Comparison of ENCODE assay signal across 9 mouse cellular contexts in genomic region chr4:43672070-43672469, GRCm38 (mm10). TPM values are rescaled to one million over a fixed set of nuclear protein-coding genes. Genes with fewer than 3 reads are reported as not detected.
A peak's percentile ranks its signal among the peaks of the same experiment; 100 is the strongest.
DNase-seq lines count a peak whose midpoint lies in the region; ATAC-seq and TF ChIP-seq lines count a peak whose summit lies in the region.
"Had no signal": no experiment of that assay in that cellular context is flagged by ENCODE, and none has a peak within 500 bp of the region (broad histone marks: within the 10 kb centered on the region; RNA-seq: fewer than 3 reads in every experiment).

No protein-coding gene starts in this region.

- DNase-seq in A20 (ENCODE audit: low read depth, low spot score): peak; percentile 78
- DNase-seq in adrenal gland, postnatal 14 days: peak; percentile 94
- DNase-seq in embryo, embryonic 11.5 days (ENCODE audit: low read depth, low spot score): peak; percentile 81
- DNase-seq in heart, adult 9 months (ENCODE audit: low spot score in 2 of 2): peak; percentile 78 to 87
- DNase-seq in kidney, postnatal 14 days: peak; percentile 91
- peak; percentile 88 for DNase-seq in liver, postnatal 0 days

- H3K36me3 ChIP-seq in liver, postnatal 0 days (replicated peaks; ENCODE audit: insufficient read depth, low read length): no peaks in the 10 kb centered on the region
- H3K36me3 ChIP-seq in neural tube, embryonic 14.5 days (ENCODE audit: control insufficient read depth, insufficient read depth, low read length): peaks cover 21% of the 10 kb centered on the region
- H3K36me3 ChIP-seq in testis, adult 2 months (ENCODE audit: control insufficient read depth, insufficient read depth, low read length): no peaks in the 10 kb centered on the region; the same call in none of the 2 replicates

- ATAC-seq in liver, postnatal 0 days: no peak
- no peak for ATAC-seq in neural tube, embryonic 14.5 days (ENCODE audit: low read depth)

- H3K9me3 ChIP-seq in liver, postnatal 0 days (ENCODE audit: low read length): no peaks in the 10 kb centered on the region
- no peaks in the 10 kb centered on the region for H3K9me3 ChIP-seq in neural tube, embryonic 14.5 days (ENCODE audit: control insufficient read depth, low read length)

- no peak for TF ChIP-seq POLR2A in testis, adult 2 months (IDR thresholded peaks at IDR 0.05; ENCODE audit: control insufficient read depth, low read depth, low read length)

- TF ChIP-seq CTCF in liver, postnatal 0 days (IDR thresholded peaks at IDR 0.05; ENCODE audit: low read depth): peak; percentile 86
- peak; percentile 53; the same call in 1 of the 2 replicates for TF ChIP-seq CTCF in testis, adult 2 months (IDR thresholded peaks at IDR 0.05; ENCODE audit: control insufficient read depth, insufficient read depth, insufficient replicate concordance, low read depth, low read length)

- H3K27me3 ChIP-seq in liver, postnatal 0 days (ENCODE audit: insufficient read depth, low read length): 0 out of 2 replicates have a peak, but pooled peaks cover 11% of the 10 kb centered on the region
- no peaks in the 10 kb centered on the region for H3K27me3 ChIP-seq in neural tube, embryonic 14.5 days (ENCODE audit: control insufficient read depth, insufficient read depth, low read length)
- H3K27me3 ChIP-seq in testis, adult 2 months (ENCODE audit: control insufficient read depth, insufficient read depth, low read length): no peaks in the 10 kb centered on the region

- H3K4me3 ChIP-seq in liver, postnatal 0 days (ENCODE audit: low read depth, low read length): no peak overlapping the region
- H3K4me3 ChIP-seq in neural tube, embryonic 14.5 days (ENCODE audit: low read depth, low read length): peak overlapping the region; percentile 10; the same call in 1 of the 2 replicates
- H3K4me3 ChIP-seq in testis, adult 2 months (ENCODE audit: control insufficient read depth, low read depth, low read length): no peak overlapping the region

- WGBS in liver, postnatal 0 days (ENCODE audit: insufficient replicate concordance): 10% methylated on average over 2 of the region's 2 CpGs
- WGBS in neural tube, embryonic 14.5 days: 2% methylated on average over 2 of the region's 2 CpGs

- no peak for TF ChIP-seq EP300 in liver, postnatal 0 days (IDR thresholded peaks at IDR 0.05; ENCODE audit: low read depth)

- H3K4me1 ChIP-seq in liver, postnatal 0 days (ENCODE audit: insufficient read depth): peaks cover 10% of the 10 kb centered on the region
- H3K4me1 ChIP-seq in neural tube, embryonic 14.5 days (ENCODE audit: control insufficient read depth, insufficient read depth, low read length): peaks cover 22% of the 10 kb centered on the region
- peaks cover 13% of the 10 kb centered on the region for H3K4me1 ChIP-seq in testis, adult 2 months (ENCODE audit: control insufficient read depth, insufficient read depth, low read length)

- no peak overlapping the region for H3K9ac ChIP-seq in liver, postnatal 0 days (replicated peaks)
- 0 out of 2 replicates have a peak overlapping the region, but pooled peaks have one; percentile 11 for H3K9ac ChIP-seq in neural tube, embryonic 14.5 days (replicated peaks; ENCODE audit: low read depth, low read length)

- no peak overlapping the region for H3K4me2 ChIP-seq in liver, postnatal 0 days (ENCODE audit: low read depth, low read length)
- peak overlapping the region; percentile 93 for H3K4me2 ChIP-seq in neural tube, embryonic 14.5 days (ENCODE audit: low read depth, low read length)

- H3K27ac ChIP-seq in liver, postnatal 0 days (ENCODE audit: low read depth): no peak overlapping the region
- no peak overlapping the region for H3K27ac ChIP-seq in neural tube, embryonic 14.5 days (ENCODE audit: low read depth, low read length)
- H3K27ac ChIP-seq in testis, adult 2 months (ENCODE audit: control insufficient read depth, insufficient read depth, low read depth, low read length): no peak overlapping the region

RNA-seq across cellular contexts. Expression of gene Fam221b, which starts 3.1 kb away (rescaled TPM):
- 0.30 TPM in 1 of 2 replicates, not detected in the other for total RNA-seq in adrenal gland, postnatal 14 days (2021)
- 1.7 and 1.8 TPM in 2 replicates for polyA plus RNA-seq in liver, postnatal 0 days (2015; fragmentation: Nextera tagmentation; extraction: Ambion mirVana)
- 1.6 and 1.7 TPM in 2 replicates for polyA plus RNA-seq in neural tube, embryonic 14.5 days (2014; fragmentation: Nextera tagmentation; extraction: Ambion mirVana)
- 182 and 185 TPM in 2 replicates for polyA plus RNA-seq in testis, adult 2 months (2012; rRNA removed)

RNA-seq across cellular contexts. Expression of gene Tmem8b, which starts 3.3 kb away (rescaled TPM):
- 7.2 and 9.9 TPM in 2 replicates for total RNA-seq in adrenal gland, postnatal 14 days (2021)
- 0.29 and 0.33 TPM in 2 replicates for polyA plus RNA-seq in liver, postnatal 0 days (2015; fragmentation: Nextera tagmentation; extraction: Ambion mirVana)
- 11.4 and 13.3 TPM in 2 replicates for polyA plus RNA-seq in neural tube, embryonic 14.5 days (2014; fragmentation: Nextera tagmentation; extraction: Ambion mirVana)
- polyA plus RNA-seq in testis, adult 2 months (2012; rRNA removed): 55.7 and 59.7 TPM in 2 replicates

RNA-seq across cellular contexts. Expression of gene Hint2, which starts 15.8 kb away (rescaled TPM):
- 91.7 and 99.5 TPM in 2 replicates for total RNA-seq in adrenal gland, postnatal 14 days (2021)
- 159 and 186 TPM in 2 replicates for polyA plus RNA-seq in liver, postnatal 0 days (2015; fragmentation: Nextera tagmentation; extraction: Ambion mirVana)
- polyA plus RNA-seq in neural tube, embryonic 14.5 days (2014; fragmentation: Nextera tagmentation; extraction: Ambion mirVana): 67.1 and 73.9 TPM in 2 replicates
- polyA plus RNA-seq in testis, adult 2 months (2012; rRNA removed): 11.6 and 14.3 TPM in 2 replicates

RNA-seq across cellular contexts. Expression of gene Spag8, which starts 18.7 kb away (rescaled TPM):
- total RNA-seq in adrenal gland, postnatal 14 days (2021): 0.93 and 1.1 TPM in 2 replicates
- polyA plus RNA-seq in liver, postnatal 0 days (2015; fragmentation: Nextera tagmentation; extraction: Ambion mirVana): not detected in 2 replicates
- 2.4 and 4.6 TPM in 2 replicates for polyA plus RNA-seq in neural tube, embryonic 14.5 days (2014; fragmentation: Nextera tagmentation; extraction: Ambion mirVana)
- polyA plus RNA-seq in testis, adult 2 months (2012; rRNA removed): 112 and 124 TPM in 2 replicates

RNA-seq across cellular contexts. Expression of gene Olfr70, which starts 28.5 kb away (rescaled TPM):
- total RNA-seq in adrenal gland, postnatal 14 days (2021): not detected in 2 replicates
- not detected in 2 replicates for polyA plus RNA-seq in liver, postnatal 0 days (2015; fragmentation: Nextera tagmentation; extraction: Ambion mirVana)
- not detected in 2 replicates for polyA plus RNA-seq in neural tube, embryonic 14.5 days (2014; fragmentation: Nextera tagmentation; extraction: Ambion mirVana)
- not detected in 2 replicates for polyA plus RNA-seq in testis, adult 2 months (2012; rRNA removed)
- polyA plus RNA-seq: stomach, embryonic 16.5 days had no signal

Comparison
In these comparisons a context has a peak if more than half of its experiments do, and no peak if none do; other contexts are left out.
1. RNA of gene Fam221b, which starts 3.1 kb away (polyA plus RNA-seq): 182 to 185 TPM in testis, adult 2 months; 1.7 to 1.8 TPM in liver, postnatal 0 days and 1.6 to 1.7 TPM in neural tube, embryonic 14.5 days; every median in the first group is over 10 times any median in the second.
2. Peak in every context shown above with its lines, with median percentiles within 50 percentile points of each other: DNase-seq.